Mouse (Mus musculus) kidney, embryonic 14.5 days (tissue): ENCODE measurements around the gene Sez6. TPM values are rescaled to one million over a fixed set of nuclear protein-coding genes. Genes with fewer than 3 reads are reported as not detected.

ENCODE experiments used
- ATAC-seq: fragments of 200-750 bp; cut with Nextera tagmentation; 2 replicates; pipeline ENCODE4 v1.8.0; 2017; ENCODE audit warnings: moderate number of reproducible peaks, mild to moderate bottlenecking, moderate TSS enrichment, moderate library complexity; ENCODE audit not compliant: low FRiP score, low TSS enrichment
- H3K27ac ChIP-seq: fragments of 300-500 bp; sonication (generic); 2 replicates; pipeline ENCODE4 v1.5.1; 2014; ENCODE audit warnings: low read depth, mild to moderate bottlenecking, low read length, moderate library complexity, mixed read lengths
- H3K27me3 ChIP-seq: fragments of 300-500 bp; sonication (generic); 2 replicates; pipeline ENCODE4 v1.6.1; 2014; ENCODE audit warnings: mild to moderate bottlenecking, low read length; ENCODE audit not compliant: control insufficient read depth, insufficient read depth
- H3K36me3 ChIP-seq: fragments of 300-500 bp; sonication (generic); 2 replicates; pipeline ENCODE4 v1.6.1; 2014; ENCODE audit warnings: low read length, mixed read lengths; ENCODE audit not compliant: control insufficient read depth, insufficient read depth
- H3K4me1 ChIP-seq: fragments of 300-500 bp; sonication (generic); 2 replicates; pipeline ENCODE4 v1.6.1; 2014; ENCODE audit warnings: low read length, mixed read lengths; ENCODE audit not compliant: control insufficient read depth, insufficient read depth
- H3K4me2 ChIP-seq: fragments of 300-500 bp; sonication (generic); replicated peaks from 2 replicates; pipeline ENCODE4 v1.6.1; 2014; ENCODE audit warnings: low read depth, mild to moderate bottlenecking, low read length
- H3K4me3 ChIP-seq: fragments of 300-500 bp; sonication (generic); 2 replicates; pipeline ENCODE4 v1.5.1; 2014; ENCODE audit warnings: mild to moderate bottlenecking, low read length
- H3K9ac ChIP-seq: fragments of 300-500 bp; sonication (generic); 2 replicates; pipeline ENCODE4 v1.6.1; 2014; ENCODE audit warnings: low read depth, mild to moderate bottlenecking, low read length, moderate library complexity
- H3K9me3 ChIP-seq: fragments of 300-500 bp; sonication (generic); 2 replicates; pipeline ENCODE4 v1.6.1; 2016; ENCODE audit warnings: low read length; ENCODE audit not compliant: control insufficient read depth
- whole genome bisulfite sequencing: fragments of 180-500 bp; shearing (Covaris S2); extraction: QIAGEN DNeasy Blood & Tissue Kit; methylation state at CpG from one replicate; pipeline ENCODE4 v1.1.7; 2014; 5-methylcytosine and 5-hydroxymethylcytosine counted together
- polyA plus RNA-seq: library from polyadenylated mRNA; unstranded; fragments of >200 nt; fragmentation: Nextera tagmentation; extraction: Ambion mirVana; gene quantifications from 2 replicates; pipeline ENCODE4 v1.2.1, GENCODE M21; 2014

Sez6 gene
- polyA plus RNA-seq, 1 experiment from 2014 or later = not detected

GRCm38 (mm10) chr11:77978161-77978560 lies 47.6 kb downstream of the Sez6 start:
- Histone ChIP-seq H3K9ac (no peak overlapping the region), H3K4me3 (no peak overlapping the region), H3K4me2 (no peak overlapping the region), H3K27me3 (peaks cover 13% of the 10 kb centered on the region; the same call in 1 of the 2 replicates), H3K36me3 (no peaks in the 10 kb centered on the region), H3K27ac (no peak overlapping the region), H3K9me3 (no peaks in the 10 kb centered on the region), H3K4me1 (0 out of 2 replicates have a peak, but pooled peaks cover 3% of the 10 kb centered on the region)
- WGBS = 84% methylated on average over 6 of the region's 6 CpGs
- ATAC-seq = no peak

- Histone ChIP-seq H3K9me3 (no peaks in the 10 kb centered on the region), H3K4me2 (no peak overlapping the region), H3K27ac (no peak overlapping the region), H3K4me1 (0 out of 2 replicates have a peak, but pooled peaks cover 3% of the 10 kb centered on the region), H3K4me3 (no peak overlapping the region), H3K27me3 (peaks cover 12% of the 10 kb centered on the region; the same call in 1 of the 2 replicates), H3K9ac (no peak overlapping the region), H3K36me3 (no peaks in the 10 kb centered on the region)
- no peak for ATAC-seq
- WGBS = 78% methylated on average over 8 of the region's 8 CpGs
Measured at GRCm38 (mm10) chr11:77979221-77979809, 48.7 kb downstream of the Sez6 start.

GRCm38 (mm10) chr11:77980281-77981204 lies 49.9 kb downstream of the Sez6 start:
- WGBS = 36% methylated on average over 11 of the region's 11 CpGs
- Histone ChIP-seq H3K4me1 (peaks cover 9% of the 10 kb centered on the region; the same call in 1 of the 2 replicates), H3K27me3 (peaks cover 12% of the 10 kb centered on the region; the same call in 1 of the 2 replicates), H3K4me2 (no peak overlapping the region), H3K9ac (no peak overlapping the region), H3K36me3 (no peaks in the 10 kb centered on the region), H3K4me3 (no peak overlapping the region), H3K9me3 (no peaks in the 10 kb centered on the region), H3K27ac (no peak overlapping the region)
- ATAC-seq = no peak

GRCm38 (mm10) chr11:77981609-77982440 lies 51.2 kb downstream of the Sez6 start:
- WGBS = under 1% methylated on average over 29 of the region's 29 CpGs
- ATAC-seq = peak; percentile 85
- Histone ChIP-seq H3K9ac (peak overlapping the region; percentile 55; the same call in 1 of the 2 replicates), H3K9me3 (no peaks in the 10 kb centered on the region), H3K4me1 (peaks cover 14% of the 10 kb centered on the region; the same call in 1 of the 2 replicates), H3K4me3 (peak overlapping the region; percentile 100), H3K27ac (peak overlapping the region; percentile 96), H3K36me3 (peaks cover 10% of the 10 kb centered on the region; the same call in 1 of the 2 replicates), H3K4me2 (peak overlapping the region; percentile 56), H3K27me3 (peaks cover 5% of the 10 kb centered on the region; the same call in 1 of the 2 replicates)

GRCm38 (mm10) chr11:77982441-77982905 lies 51.9 kb downstream of the Sez6 start, which contains the start of gene Phf12:
TSS of gene Phf12 (plus strand) at chr11:77982754.
- H3K9ac ChIP-seq = peak within 1 kb of the TSS; percentile 98
- WGBS = under 1% methylated on average over 60 of the region's 62 CpGs
- peaks cover 14% of the 10 kb centered on the region; the same call in 1 of the 2 replicates for H3K4me1 ChIP-seq
- H3K27ac ChIP-seq = peak within 1 kb of the TSS; percentile 96
- H3K27me3 ChIP-seq = 0 out of 2 replicates have a peak, but pooled peaks cover 4% of the 10 kb centered on the region
- peak within 1 kb of the TSS; percentile 78 for H3K4me2 ChIP-seq
- no peaks in the 10 kb centered on the region for H3K9me3 ChIP-seq
- peak within 1 kb of the TSS; percentile 100 for H3K4me3 ChIP-seq
- peak; percentile 90 for ATAC-seq
- peaks cover 16% of the 10 kb centered on the region for H3K36me3 ChIP-seq

- Histone ChIP-seq H3K27ac (peak overlapping the region; percentile 94), H3K4me3 (peak overlapping the region; percentile 100), H3K4me2 (peak overlapping the region; percentile 78), H3K36me3 (peaks cover 21% of the 10 kb centered on the region), H3K27me3 (0 out of 2 replicates have a peak, but pooled peaks cover 4% of the 10 kb centered on the region), H3K9me3 (no peaks in the 10 kb centered on the region), H3K4me1 (peaks cover 14% of the 10 kb centered on the region; the same call in 1 of the 2 replicates), H3K9ac (peak overlapping the region; percentile 98)
- under 1% methylated on average over 30 of the region's 32 CpGs for WGBS
- ATAC-seq = no peak
Measured at GRCm38 (mm10) chr11:77983191-77983936, 52.8 kb downstream of the Sez6 start.

- H3K4me1 ChIP-seq = peaks cover 14% of the 10 kb centered on the region; the same call in 1 of the 2 replicates
- 0% methylated on average over 46 of the region's 63 CpGs for WGBS
- no peaks in the 10 kb centered on the region for H3K27me3 ChIP-seq
- no peak for ATAC-seq
- peak overlapping the region; percentile 78 for H3K4me2 ChIP-seq
- no peaks in the 10 kb centered on the region for H3K9me3 ChIP-seq
- H3K4me3 ChIP-seq = peak overlapping the region; percentile 100
- peak overlapping the region; percentile 94 for H3K27ac ChIP-seq
- peaks cover 29% of the 10 kb centered on the region for H3K36me3 ChIP-seq
- H3K9ac ChIP-seq = peak overlapping the region; percentile 98
Measured at GRCm38 (mm10) chr11:77983937-77984835, 53.6 kb downstream of the Sez6 start.
